1 mouse cellular context compared by ENCODE assay signal in the genomic region with DNA sequence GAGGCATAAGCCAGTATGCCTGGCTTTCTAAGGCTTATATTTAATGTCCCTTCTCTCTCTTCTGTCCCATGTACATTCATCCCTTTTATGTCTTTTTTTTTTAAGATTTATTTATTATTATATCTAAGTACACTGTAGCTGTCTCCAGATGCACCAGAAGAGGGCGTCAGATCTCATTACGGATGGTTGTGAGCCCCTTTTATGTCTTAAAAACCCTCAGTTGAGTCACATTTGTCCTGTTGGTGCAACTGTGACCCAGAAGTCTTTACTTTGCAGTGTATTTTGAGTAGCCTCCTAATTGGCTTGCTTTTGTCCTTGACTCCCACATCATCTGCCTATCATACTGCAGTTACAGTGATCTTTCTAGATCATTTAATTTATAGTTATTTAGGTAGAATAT.
TF ChIP-seq lines count a peak whose summit lies in the region.

No protein-coding gene starts in this region.

TF ChIP-seq in CH12.LX, 34 proteins besides CTCF, POLR2A, EP300 and RAD21:
- TF ChIP-seq MAX (IDR thresholded peaks at IDR 0.05; ENCODE audit: low read length) = no peak
- TF ChIP-seq IRF4 (IDR thresholded peaks at IDR 0.05; ENCODE audit: low read depth, low read length) = no peak
- no peak for TF ChIP-seq USF2 (conservative IDR thresholded peaks at IDR 0.05; ENCODE audit: low read depth, low read length)
- no peak for TF ChIP-seq CHD1 (IDR thresholded peaks at IDR 0.05; ENCODE audit: low read depth, low read length)
- TF ChIP-seq BHLHE40 (IDR thresholded peaks at IDR 0.05; ENCODE audit: low read depth, low read length) = no peak
- no peak for TF ChIP-seq GABPA (IDR thresholded peaks at IDR 0.05; ENCODE audit: insufficient replicate concordance, low read depth, low read length)
- no peak for TF ChIP-seq UBTF (IDR thresholded peaks at IDR 0.05; ENCODE audit: low read depth, low read length)
- TF ChIP-seq SMC3 (IDR thresholded peaks at IDR 0.05; ENCODE audit: low read depth, low read length) = no peak
- no peak for TF ChIP-seq JUN (IDR thresholded peaks at IDR 0.05; ENCODE audit: insufficient read depth, low read depth, low read length)
- no peak for TF ChIP-seq CHD2 (IDR thresholded peaks at IDR 0.05; ENCODE audit: low read length)
- no peak for TF ChIP-seq ZMIZ1 (IDR thresholded peaks at IDR 0.05; ENCODE audit: low read depth, low read length)
- no peak for TF ChIP-seq ETS1 (conservative IDR thresholded peaks at IDR 0.05; ENCODE audit: low read depth, low read length)
- TF ChIP-seq MAFK (IDR thresholded peaks at IDR 0.05; ENCODE audit: insufficient replicate concordance, low read length) = no peak
- no peak for TF ChIP-seq E2F4 (IDR thresholded peaks at IDR 0.05; ENCODE audit: insufficient replicate concordance, low read depth, low read length)
- TF ChIP-seq NRF1 (IDR thresholded peaks at IDR 0.05; ENCODE audit: low read depth, low read length) = no peak
- TF ChIP-seq MAZ (IDR thresholded peaks at IDR 0.05; ENCODE audit: low read depth, low read length) = no peak
- TF ChIP-seq MEF2A (IDR thresholded peaks at IDR 0.05; ENCODE audit: borderline replicate concordance, low read depth, low read length) = no peak
- no peak for TF ChIP-seq MXI1 (IDR thresholded peaks at IDR 0.05; ENCODE audit: low read depth, low read length)
- no peak for TF ChIP-seq JUND (conservative IDR thresholded peaks at IDR 0.05; ENCODE audit: low read depth, low read length)
- no peak for TF ChIP-seq HCFC1 (IDR thresholded peaks at IDR 0.05; ENCODE audit: low read depth, low read length)
